Mouse (Mus musculus): ENCODE measurements at regions not wholly inside any gene's neighbourhood (a gene's known extent, or its start where the extent isn't known, plus 50 kb on each side); places are given as distances from the start of the nearest gene placed in this dataset.

- H3K9ac ChIP-seq (ENCODE audit: low read depth, low read length), result no peak overlapping the region
- 14% methylated on average over 7 of the region's 7 CpGs for WGBS
- H3K27me3 ChIP-seq (ENCODE audit: control insufficient read depth, insufficient read depth, low read length), result no peaks in the 10 kb centered on the region
- H3K36me3 ChIP-seq (ENCODE audit: control insufficient read depth, insufficient read depth, low read length), result no peaks in the 10 kb centered on the region
- no peaks in the 10 kb centered on the region for H3K9me3 ChIP-seq (ENCODE audit: control insufficient read depth, low read length)
- no peak overlapping the region for H3K4me3 ChIP-seq (ENCODE audit: low read length)
- H3K4me1 ChIP-seq (ENCODE audit: control insufficient read depth, insufficient read depth, low read length), result peaks cover 11% of the 10 kb centered on the region; the same call in 1 of the 2 replicates
- H3K27ac ChIP-seq (ENCODE audit: low read depth, low read length), result no peak overlapping the region
- H3K4me2 ChIP-seq (replicated peaks; ENCODE audit: low read depth, low read length), result no peak overlapping the region
- peak; percentile 92 for ATAC-seq (ENCODE audit: low FRiP score, low TSS enrichment)
Observed at GRCm38 (mm10) chr9:31971801-31972628, 58.8 kb upstream of the Barx2 start.

GRCm38 (mm10) chr9:31972629-31972993, 59.3 kb upstream of the Barx2 start:
- ATAC-seq (ENCODE audit: low FRiP score, low TSS enrichment), result 0 out of 2 replicates have a peak, but pooled peaks have one; percentile 24
- H3K36me3 ChIP-seq (ENCODE audit: control insufficient read depth, insufficient read depth, low read length), result no peaks in the 10 kb centered on the region
- H3K4me1 ChIP-seq (ENCODE audit: control insufficient read depth, insufficient read depth, low read length), result peaks cover 11% of the 10 kb centered on the region; the same call in 1 of the 2 replicates
- H3K27me3 ChIP-seq (ENCODE audit: control insufficient read depth, insufficient read depth, low read length), result no peaks in the 10 kb centered on the region
- H3K9me3 ChIP-seq (ENCODE audit: control insufficient read depth, low read length), result no peaks in the 10 kb centered on the region
- H3K27ac ChIP-seq (ENCODE audit: low read depth, low read length), result no peak overlapping the region
- H3K4me3 ChIP-seq (ENCODE audit: low read length), result no peak overlapping the region
- H3K9ac ChIP-seq (ENCODE audit: low read depth, low read length), result no peak overlapping the region
- no peak overlapping the region for H3K4me2 ChIP-seq (replicated peaks; ENCODE audit: low read depth, low read length)
- 56% methylated on average over 6 of the region's 6 CpGs for WGBS

- Histone ChIP-seq H3K27ac (ENCODE audit: low read depth, low read length) (no peak overlapping the region), H3K4me1 (ENCODE audit: control insufficient read depth, insufficient read depth, low read length) (peaks cover 11% of the 10 kb centered on the region; the same call in 1 of the 2 replicates), H3K9me3 (ENCODE audit: control insufficient read depth, low read length) (0 out of 2 replicates have a peak, but pooled peaks cover 5% of the 10 kb centered on the region), H3K4me2 (replicated peaks; ENCODE audit: low read depth, low read length) (no peak overlapping the region), H3K36me3 (ENCODE audit: control insufficient read depth, insufficient read depth, low read length) (no peaks in the 10 kb centered on the region), H3K4me3 (ENCODE audit: low read length) (no peak overlapping the region), H3K27me3 (ENCODE audit: control insufficient read depth, insufficient read depth, low read length) (no peaks in the 10 kb centered on the region), H3K9ac (ENCODE audit: low read depth, low read length) (no peak overlapping the region)
- ATAC-seq (ENCODE audit: low FRiP score, low TSS enrichment), result no peak
- WGBS, result 50% methylated on average over 2 of the region's 2 CpGs
Observed at GRCm38 (mm10) chr9:31976191-31976590, 62.9 kb upstream of the Barx2 start.

GRCm38 (mm10) chr9:31978071-31978470, 64.8 kb upstream of the Barx2 start:
- Histone ChIP-seq H3K9me3 (ENCODE audit: control insufficient read depth, low read length) (0 out of 2 replicates have a peak, but pooled peaks cover 5% of the 10 kb centered on the region), H3K4me2 (replicated peaks; ENCODE audit: low read depth, low read length) (no peak overlapping the region), H3K4me1 (ENCODE audit: control insufficient read depth, insufficient read depth, low read length) (no peaks in the 10 kb centered on the region), H3K4me3 (ENCODE audit: low read length) (no peak overlapping the region), H3K9ac (ENCODE audit: low read depth, low read length) (no peak overlapping the region), H3K27ac (ENCODE audit: low read depth, low read length) (no peak overlapping the region), H3K27me3 (ENCODE audit: control insufficient read depth, insufficient read depth, low read length) (no peaks in the 10 kb centered on the region), H3K36me3 (ENCODE audit: control insufficient read depth, insufficient read depth, low read length) (no peaks in the 10 kb centered on the region)
- ATAC-seq (ENCODE audit: low FRiP score, low TSS enrichment), result no peak
- 93% methylated on average over 2 of the region's 2 CpGs for WGBS

GRCm38 (mm10) chr9:31979211-31979610, 65.9 kb upstream of the Barx2 start:
- Histone ChIP-seq H3K27me3 (ENCODE audit: control insufficient read depth, insufficient read depth, low read length) (no peaks in the 10 kb centered on the region), H3K9me3 (ENCODE audit: control insufficient read depth, low read length) (0 out of 2 replicates have a peak, but pooled peaks cover 5% of the 10 kb centered on the region), H3K4me3 (ENCODE audit: low read length) (no peak overlapping the region), H3K36me3 (ENCODE audit: control insufficient read depth, insufficient read depth, low read length) (no peaks in the 10 kb centered on the region), H3K4me2 (replicated peaks; ENCODE audit: low read depth, low read length) (no peak overlapping the region), H3K27ac (ENCODE audit: low read depth, low read length) (no peak overlapping the region), H3K9ac (ENCODE audit: low read depth, low read length) (no peak overlapping the region), H3K4me1 (ENCODE audit: control insufficient read depth, insufficient read depth, low read length) (peaks cover 5% of the 10 kb centered on the region; the same call in 1 of the 2 replicates)
- ATAC-seq (ENCODE audit: low FRiP score, low TSS enrichment), result no peak
- WGBS, result 80% methylated on average over 3 of the region's 3 CpGs

- Histone ChIP-seq H3K27ac (ENCODE audit: low read depth, low read length) (no peak overlapping the region), H3K4me1 (ENCODE audit: control insufficient read depth, insufficient read depth, low read length) (peaks cover 5% of the 10 kb centered on the region; the same call in 1 of the 2 replicates), H3K4me2 (replicated peaks; ENCODE audit: low read depth, low read length) (no peak overlapping the region), H3K36me3 (ENCODE audit: control insufficient read depth, insufficient read depth, low read length) (no peaks in the 10 kb centered on the region), H3K9ac (ENCODE audit: low read depth, low read length) (no peak overlapping the region), H3K9me3 (ENCODE audit: control insufficient read depth, low read length) (0 out of 2 replicates have a peak, but pooled peaks cover 5% of the 10 kb centered on the region), H3K4me3 (ENCODE audit: low read length) (no peak overlapping the region), H3K27me3 (ENCODE audit: control insufficient read depth, insufficient read depth, low read length) (no peaks in the 10 kb centered on the region)
- ATAC-seq (ENCODE audit: low FRiP score, low TSS enrichment), result no peak
- 88% methylated on average over 5 of the region's 5 CpGs for WGBS
Observed at GRCm38 (mm10) chr9:31980459-31980858, 67.2 kb upstream of the Barx2 start.

GRCm38 (mm10) chr9:31983759-31984586, 70.7 kb upstream of the Barx2 start:
- Histone ChIP-seq H3K9ac (ENCODE audit: low read depth, low read length) (no peak overlapping the region), H3K4me1 (ENCODE audit: control insufficient read depth, insufficient read depth, low read length) (peaks cover 11% of the 10 kb centered on the region), H3K4me2 (replicated peaks; ENCODE audit: low read depth, low read length) (no peak overlapping the region), H3K27ac (ENCODE audit: low read depth, low read length) (no peak overlapping the region), H3K4me3 (ENCODE audit: low read length) (no peak overlapping the region), H3K9me3 (ENCODE audit: control insufficient read depth, low read length) (no peaks in the 10 kb centered on the region), H3K27me3 (ENCODE audit: control insufficient read depth, insufficient read depth, low read length) (no peaks in the 10 kb centered on the region), H3K36me3 (ENCODE audit: control insufficient read depth, insufficient read depth, low read length) (no peaks in the 10 kb centered on the region)
- no peak for ATAC-seq (ENCODE audit: low FRiP score, low TSS enrichment)
- 51% methylated on average over 12 of the region's 12 CpGs for WGBS

- Histone ChIP-seq H3K9ac (ENCODE audit: low read depth, low read length) (no peak overlapping the region), H3K27ac (ENCODE audit: low read depth, low read length) (no peak overlapping the region), H3K27me3 (ENCODE audit: control insufficient read depth, insufficient read depth, low read length) (no peaks in the 10 kb centered on the region), H3K4me2 (replicated peaks; ENCODE audit: low read depth, low read length) (no peak overlapping the region), H3K4me1 (ENCODE audit: control insufficient read depth, insufficient read depth, low read length) (peaks cover 11% of the 10 kb centered on the region), H3K4me3 (ENCODE audit: low read length) (no peak overlapping the region), H3K36me3 (ENCODE audit: control insufficient read depth, insufficient read depth, low read length) (no peaks in the 10 kb centered on the region), H3K9me3 (ENCODE audit: control insufficient read depth, low read length) (no peaks in the 10 kb centered on the region)
- WGBS, result 60% methylated on average over 7 of the region's 7 CpGs
- no peak for ATAC-seq (ENCODE audit: low FRiP score, low TSS enrichment)
Observed at GRCm38 (mm10) chr9:31988826-31989225, 75.6 kb upstream of the Barx2 start.
